Mouse (Mus musculus) forebrain, embryonic 16.5 days (tissue): Measurements from ENCODE around the gene Rab36. TPM values are rescaled to one million over a fixed set of nuclear protein-coding genes. Genes with fewer than 3 reads are reported as not detected.

Experiments used
- ATAC-seq: fragments of 200-750 bp; cut with Nextera tagmentation; 2 replicates; pipeline ENCODE4 v1.8.0; 2017; ENCODE audit warnings: mild to moderate bottlenecking, moderate library complexity
- H3K27ac ChIP-seq: fragments of 300-500 bp; sonication (generic); 2 replicates; pipeline ENCODE4 v1.5.1; 2014; ENCODE audit warnings: low read length, control low read depth
- H3K27me3 ChIP-seq: fragments of 300-500 bp; sonication (generic); replicated peaks from 2 replicates; pipeline ENCODE4 v1.6.1; 2014; ENCODE audit warnings: low read length; ENCODE audit not compliant: control insufficient read depth, insufficient read depth
- H3K36me3 ChIP-seq: fragments of 300-500 bp; sonication (generic); 2 replicates; pipeline ENCODE4 v1.6.1; 2014; ENCODE audit not compliant: control insufficient read depth, insufficient read depth
- H3K4me1 ChIP-seq: fragments of 300-500 bp; sonication (generic); replicated peaks from 2 replicates; pipeline ENCODE4 v1.6.1; 2014; ENCODE audit warnings: low read length; ENCODE audit not compliant: control insufficient read depth, insufficient read depth
- H3K4me2 ChIP-seq: fragments of 300-500 bp; sonication (generic); 2 replicates; pipeline ENCODE4 v1.6.1; 2014; ENCODE audit warnings: mild to moderate bottlenecking, low read length, control low read depth
- H3K4me3 ChIP-seq: fragments of 300-500 bp; sonication (generic); replicated peaks from 2 replicates; pipeline ENCODE4 v1.5.1; 2014; ENCODE audit warnings: mild to moderate bottlenecking, low read length, control low read depth
- H3K9ac ChIP-seq: fragments of 300-500 bp; sonication (generic); replicated peaks from 2 replicates; pipeline ENCODE4 v1.6.1; 2014; ENCODE audit warnings: low read depth, low read length, control low read depth
- H3K9me3 ChIP-seq: fragments of 300-500 bp; sonication (generic); 2 replicates; pipeline ENCODE4 v1.6.1; 2016; ENCODE audit warnings: low read length; ENCODE audit not compliant: control insufficient read depth
- WGBS: fragments of 180-500 bp; shearing (Covaris S2); extraction: QIAGEN DNeasy Blood & Tissue Kit; methylation state at CpG from one replicate; pipeline ENCODE4 v1.1.7; 2014; 5-methylcytosine and 5-hydroxymethylcytosine counted together
- polyA plus RNA-seq: library from polyadenylated mRNA; unstranded; fragments of >200 nt; fragmentation: Nextera tagmentation; extraction: Ambion mirVana; gene quantifications from 2 replicates; pipeline ENCODE4 v1.2.1, GENCODE M21; 2015

Rab36 gene
- polyA plus RNA-seq, 1 experiment from 2014 or later, result 16.8 TPM

GRCm38 (mm10) chr10:75095216-75095615 lies 58.4 kb downstream of the Rab36 start:
- Histone ChIP-seq H3K9ac (no peak overlapping the region), H3K27ac (no peak overlapping the region), H3K27me3 (no peaks in the 10 kb centered on the region), H3K36me3 (no peaks in the 10 kb centered on the region), H3K4me1 (peaks cover 27% of the 10 kb centered on the region), H3K9me3 (no peaks in the 10 kb centered on the region), H3K4me3 (no peak overlapping the region), H3K4me2 (no peak overlapping the region)
- 96% methylated on average over 7 of the region's 7 CpGs for WGBS
- ATAC-seq, result no peak

GRCm38 (mm10) chr10:75098446-75099183 lies 61.8 kb downstream of the Rab36 start:
- no peak overlapping the region for H3K9ac ChIP-seq
- WGBS, result 36% methylated on average over 10 of the region's 10 CpGs
- H3K4me1 ChIP-seq, result peaks cover 24% of the 10 kb centered on the region
- no peaks in the 10 kb centered on the region for H3K36me3 ChIP-seq
- H3K9me3 ChIP-seq, result no peaks in the 10 kb centered on the region
- H3K27ac ChIP-seq, result no peak overlapping the region
- ATAC-seq, result peak; percentile 49
- H3K4me3 ChIP-seq, result no peak overlapping the region
- H3K27me3 ChIP-seq, result no peaks in the 10 kb centered on the region
- no peak overlapping the region for H3K4me2 ChIP-seq

- H3K36me3 ChIP-seq, result no peaks in the 10 kb centered on the region
- no peaks in the 10 kb centered on the region for H3K27me3 ChIP-seq
- no peak overlapping the region for H3K4me2 ChIP-seq
- H3K9me3 ChIP-seq, result no peaks in the 10 kb centered on the region
- H3K4me3 ChIP-seq, result no peak overlapping the region
- peak overlapping the region; percentile 48 for H3K27ac ChIP-seq
- no peak overlapping the region for H3K9ac ChIP-seq
- peaks cover 37% of the 10 kb centered on the region for H3K4me1 ChIP-seq
- 53% methylated on average over 7 of the region's 7 CpGs for WGBS
- peak; percentile 60 for ATAC-seq
Measured at GRCm38 (mm10) chr10:75100298-75100697, 63.4 kb downstream of the Rab36 start.

GRCm38 (mm10) chr10:75103502-75103901 lies 66.6 kb downstream of the Rab36 start:
- peaks cover 49% of the 10 kb centered on the region for H3K4me1 ChIP-seq
- WGBS, result 94% methylated on average over 2 of the region's 2 CpGs

More at GRCm38 (mm10) chr10:75103502-75103901, 66.6 kb downstream of the Rab36 start:
- no peaks in the 10 kb centered on the region for H3K9me3 ChIP-seq
- H3K4me2 ChIP-seq, result no peak overlapping the region
- no peak overlapping the region for H3K27ac ChIP-seq
- no peaks in the 10 kb centered on the region for H3K36me3 ChIP-seq
- no peak overlapping the region for H3K4me3 ChIP-seq
- ATAC-seq, result no peak
- H3K9ac ChIP-seq, result no peak overlapping the region
- H3K27me3 ChIP-seq, result no peaks in the 10 kb centered on the region

Other genes starting within 250 kb of the Rab36 start
- gene Gnaz, start 69.9 kb upstream of the Rab36 start, polyA plus RNA-seq, result 43.9 and 54.3 TPM in 2 replicates
- gene Rsph14, start 4.5 kb upstream of the Rab36 start, polyA plus RNA-seq, result 0.27 and 0.77 TPM in 2 replicates
- 14.8 and 17.6 TPM in 2 replicates for gene Bcr, start 23.5 kb downstream of the Rab36 start, polyA plus RNA-seq
- gene Specc1l, start 175.0 kb downstream of the Rab36 start, polyA plus RNA-seq, result 42.5 and 48.8 TPM in 2 replicates